Mouse (Mus musculus) testis, postnatal 10 days (tissue): ENCODE measurements around the gene Snx8.
"Not testable (repeated sequence)": the region's sequence is repeated elsewhere in the genome, so short reads cannot be mapped to it uniquely, and the experiment has no call there.

Experiments used
- DNase-seq: peaks from one replicate; pipeline ENCODE4 v3.0.0; 2021; ENCODE audit warnings: low spot score

Snx8 gene

DNA sequence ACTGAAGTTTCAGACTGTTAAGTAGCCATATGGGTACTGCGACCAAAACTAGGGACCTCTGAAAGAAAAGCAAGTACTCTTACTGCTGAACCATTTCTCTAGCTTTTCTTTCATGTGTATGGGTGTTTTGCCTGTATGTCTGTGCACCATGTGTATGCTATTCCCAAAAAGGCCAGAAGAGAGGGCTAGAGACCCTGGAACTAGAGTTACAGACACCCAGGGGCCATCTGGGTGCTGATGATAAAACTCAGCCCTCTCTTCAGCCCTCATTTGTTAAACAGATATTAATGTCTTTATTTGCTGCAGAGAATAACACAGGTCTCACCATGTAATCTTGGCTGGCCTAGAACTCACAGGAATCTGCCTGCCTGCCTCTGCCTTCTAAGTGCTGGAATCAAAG, 4.6 kb downstream of the Snx8 start:
- no peak for DNase-seq

DNA sequence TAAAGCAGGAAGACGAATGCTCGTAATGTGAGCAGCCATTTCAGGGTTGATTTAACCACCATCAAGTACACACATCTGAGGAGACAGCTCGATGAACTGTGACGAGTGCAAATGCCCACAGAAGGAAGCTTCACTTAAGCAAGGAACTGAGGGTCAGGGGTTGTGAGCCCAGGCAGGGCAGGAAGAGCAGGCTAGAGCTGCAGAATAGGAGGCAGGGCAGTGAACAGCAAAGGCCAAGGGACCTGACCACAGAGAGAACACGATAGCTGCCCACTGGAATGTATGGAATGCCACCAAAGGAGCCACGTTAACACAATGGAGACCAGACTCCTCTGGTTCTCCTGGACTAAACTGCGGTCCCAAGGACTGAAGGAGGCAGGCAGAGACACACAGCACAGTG, 5.5 kb downstream of the Snx8 start:
- no peak for DNase-seq

DNA sequence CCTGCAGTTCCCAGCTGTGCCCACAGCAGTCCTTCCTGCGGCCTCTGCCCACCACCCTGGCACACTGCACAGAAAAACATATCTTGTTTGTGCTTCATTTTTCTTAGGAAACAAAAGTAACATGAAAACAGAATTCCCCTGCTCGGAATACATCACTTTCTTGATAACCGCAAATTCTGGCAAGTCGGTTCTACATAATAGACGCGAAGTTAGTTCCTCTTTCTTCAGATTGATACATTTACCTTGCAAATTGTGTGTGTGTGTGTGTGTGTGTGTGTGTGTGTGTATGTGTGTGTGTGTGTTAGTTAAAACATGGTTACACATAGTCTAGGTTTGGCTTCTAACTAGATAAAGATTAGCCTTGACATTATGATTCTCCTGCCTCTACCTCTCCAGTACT, 6.4 kb downstream of the Snx8 start:
- DNase-seq: no peak

DNA sequence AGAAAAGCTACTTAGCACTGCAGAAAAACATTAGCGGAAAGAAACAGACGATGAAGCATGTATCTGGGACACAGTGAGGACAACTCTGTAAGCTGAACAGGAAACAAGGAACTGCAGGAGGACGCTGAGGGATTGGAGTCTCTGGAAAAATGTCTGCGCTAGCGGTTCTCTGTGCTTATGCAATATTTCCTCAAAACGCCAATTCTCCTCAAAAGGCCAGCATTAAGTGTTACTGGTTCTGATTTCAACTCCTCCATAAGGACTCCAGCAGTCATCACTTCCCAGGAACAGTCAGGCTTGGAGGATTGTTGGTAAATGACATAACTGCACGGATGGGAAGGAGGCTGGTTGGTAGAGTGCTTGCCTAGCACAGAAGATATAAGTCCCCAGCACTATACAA, 7.9 kb downstream of the Snx8 start:
- DNase-seq: no peak

DNA sequence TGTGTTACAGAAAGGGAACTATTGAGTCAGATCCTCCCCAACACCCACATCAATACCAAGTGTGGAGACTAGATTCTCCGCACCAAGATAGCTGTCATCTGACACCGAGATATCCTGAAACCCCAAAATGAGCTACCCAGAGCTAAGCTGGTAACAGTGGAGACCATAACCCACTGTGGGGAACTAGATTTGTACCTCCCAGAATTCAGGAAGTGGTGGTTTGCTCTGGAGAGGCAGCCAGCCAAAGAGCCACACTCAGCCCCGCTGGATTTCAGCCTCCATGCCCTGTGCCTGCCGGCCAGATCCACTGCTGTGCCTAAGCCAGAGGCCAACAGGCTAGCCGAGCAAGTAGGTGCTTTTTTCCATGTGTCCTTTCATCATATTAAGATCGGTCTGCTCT, 9.8 kb downstream of the Snx8 start:
- DNase-seq: no peak

DNA sequence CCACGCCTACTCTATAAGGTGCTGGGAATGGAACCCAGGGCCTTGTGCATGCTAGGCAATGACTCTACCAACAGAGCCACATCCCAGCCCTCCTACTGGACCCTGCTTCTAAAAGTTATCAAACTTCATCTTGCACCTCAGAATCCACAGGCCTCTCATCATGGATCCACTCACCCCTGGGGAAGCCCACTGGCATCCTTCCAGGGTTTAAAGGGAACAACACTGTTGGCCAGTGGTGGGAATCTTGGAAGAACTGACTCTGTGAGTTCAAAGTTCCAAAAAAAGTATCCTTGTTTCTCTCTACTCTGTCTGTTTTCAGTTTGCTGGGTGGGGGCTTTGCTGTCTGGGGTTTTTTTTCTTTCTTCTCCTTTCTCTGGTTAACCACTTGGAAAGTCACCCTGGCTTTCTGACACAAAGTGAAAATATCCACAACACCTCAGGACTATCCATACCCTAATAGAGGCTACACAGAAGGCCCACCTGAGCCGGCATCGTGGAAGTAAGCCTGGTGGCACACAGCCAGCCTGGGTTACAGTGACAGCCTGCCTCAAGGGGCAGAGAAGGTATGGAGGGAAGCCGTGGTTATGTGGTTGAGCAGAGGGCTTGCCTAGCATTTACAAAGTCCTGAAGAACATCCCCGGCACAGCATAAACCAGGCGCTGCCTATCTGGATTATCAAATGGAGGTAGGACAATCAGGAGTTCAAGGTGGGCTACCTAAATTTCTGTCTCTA, 10.8 kb downstream of the Snx8 start:
- DNase-seq: no peak

DNA sequence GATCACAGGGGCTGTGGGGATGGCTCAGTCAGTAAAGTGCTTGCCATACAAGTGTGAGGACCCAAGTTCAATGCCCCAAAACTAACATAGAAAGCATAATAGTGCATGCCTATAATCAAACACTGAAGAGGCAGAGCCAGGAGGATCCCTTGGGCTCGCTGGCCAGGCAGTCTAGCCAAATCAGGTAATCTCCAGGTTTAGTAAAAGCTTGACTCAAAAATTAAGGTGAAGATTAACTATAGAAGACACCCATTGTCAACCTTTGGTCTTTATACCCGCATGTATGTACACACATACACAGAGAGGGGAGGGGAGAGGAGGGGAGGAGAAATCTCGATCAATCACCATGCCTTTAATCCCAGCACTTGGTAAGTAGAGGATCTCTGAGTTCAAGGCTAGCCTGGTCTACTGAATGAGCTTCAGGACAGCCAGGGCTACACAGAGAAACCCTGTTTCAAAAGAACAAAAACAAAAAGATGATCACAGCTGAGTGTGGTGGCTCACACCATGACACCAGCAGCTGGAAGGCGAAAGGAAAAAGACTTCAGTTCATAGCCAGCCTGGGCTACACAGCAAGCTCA, 13.7 kb downstream of the Snx8 start:
- DNase-seq: no peak

DNA sequence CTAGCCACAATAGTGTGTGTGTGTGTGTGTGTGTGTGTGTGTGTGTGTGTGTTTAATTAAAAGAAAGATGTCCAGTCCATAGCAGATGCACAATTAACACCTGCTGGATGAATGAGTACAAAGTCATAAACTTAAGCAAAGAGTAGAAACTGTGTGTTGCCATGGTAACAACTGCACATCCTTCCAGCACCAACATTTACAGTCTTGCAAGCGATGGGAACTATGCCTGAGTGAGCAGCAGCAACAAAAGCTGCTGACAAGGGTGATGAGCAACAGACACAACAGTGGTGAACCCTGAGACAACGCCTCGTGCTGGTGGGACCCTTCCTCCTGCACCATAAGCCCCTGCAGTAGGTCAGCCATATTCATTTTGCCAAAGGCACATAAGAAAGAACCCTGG, 14.8 kb downstream of the Snx8 start:
- no peak for DNase-seq

DNA sequence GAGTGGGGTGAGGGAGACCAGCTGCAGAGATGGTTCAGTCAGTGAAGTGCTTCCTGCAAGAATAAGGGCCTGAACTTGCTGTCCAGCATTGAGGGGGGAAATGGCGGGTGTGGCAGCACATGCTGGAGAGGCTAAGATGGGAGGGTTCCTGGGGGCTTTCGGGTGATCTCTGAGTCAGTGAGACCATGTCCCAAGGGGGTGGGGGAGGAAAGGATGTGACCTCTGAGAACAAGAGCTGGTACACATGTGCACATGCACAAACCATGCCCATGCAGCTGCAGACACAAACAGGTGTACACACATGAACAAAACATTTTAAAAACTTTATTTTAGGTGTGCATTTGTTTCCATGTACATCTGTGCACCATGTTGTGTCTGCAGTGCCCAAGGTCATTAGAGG, 15.4 kb downstream of the Snx8 start:
- DNase-seq: no peak

DNA sequence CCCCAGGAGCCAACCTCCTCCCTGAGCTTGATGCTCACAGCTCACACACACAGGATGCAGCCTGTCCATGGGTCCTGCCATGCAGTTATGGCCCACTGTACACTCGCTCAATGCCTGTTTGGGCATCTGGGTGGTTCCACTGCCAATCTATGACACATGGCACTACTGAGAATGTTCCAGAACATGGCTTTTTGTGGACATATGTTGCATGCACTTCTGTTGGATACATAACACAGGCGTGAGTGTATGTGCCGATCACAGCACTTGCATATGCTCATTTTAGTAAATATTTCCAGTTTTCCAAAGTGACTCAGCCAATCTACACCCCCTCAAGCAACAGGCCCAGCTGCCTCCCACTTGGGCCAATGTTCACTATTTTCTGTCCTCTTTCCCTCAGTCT, 17.4 kb downstream of the Snx8 start:
- DNase-seq: no peak

DNA sequence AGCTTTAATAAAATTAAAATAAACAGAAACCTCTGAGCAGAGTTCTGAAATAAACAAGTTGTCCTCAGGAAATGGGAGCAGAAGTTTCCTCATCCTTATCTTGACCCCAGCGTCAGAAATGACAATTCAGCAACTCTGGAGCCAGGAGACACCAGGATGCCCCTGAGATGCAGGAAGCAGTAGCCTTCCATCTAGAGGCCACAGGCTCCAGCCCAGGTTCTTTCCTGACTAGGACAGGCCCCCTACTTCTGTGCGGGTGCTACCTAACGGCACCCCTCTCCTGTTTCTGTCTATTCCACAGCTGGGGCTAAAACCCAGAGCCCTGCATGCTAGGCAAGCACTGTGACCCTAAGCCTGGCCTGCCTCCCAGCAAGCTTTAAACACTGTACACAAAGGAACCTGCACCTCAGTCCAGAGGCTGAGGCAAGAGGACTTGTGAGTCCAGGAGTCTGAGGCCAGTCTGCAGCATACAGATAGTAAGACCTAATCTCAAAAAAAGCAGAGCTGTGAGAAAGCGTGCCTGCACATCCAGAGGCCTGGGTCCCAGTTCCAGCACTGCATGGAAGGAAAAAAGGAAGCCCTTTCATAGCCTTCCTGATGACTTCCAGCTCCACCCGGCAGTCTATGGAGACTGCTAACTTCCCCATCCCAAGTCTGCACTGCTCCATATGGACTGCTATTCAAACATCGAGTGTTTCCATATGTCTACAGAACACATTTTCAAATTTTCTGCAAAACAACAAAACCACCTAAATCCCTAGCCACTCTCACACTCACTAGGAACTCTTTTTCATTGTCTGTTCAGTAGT, 18.4 kb downstream of the Snx8 start:
- DNase-seq: no peak

DNA sequence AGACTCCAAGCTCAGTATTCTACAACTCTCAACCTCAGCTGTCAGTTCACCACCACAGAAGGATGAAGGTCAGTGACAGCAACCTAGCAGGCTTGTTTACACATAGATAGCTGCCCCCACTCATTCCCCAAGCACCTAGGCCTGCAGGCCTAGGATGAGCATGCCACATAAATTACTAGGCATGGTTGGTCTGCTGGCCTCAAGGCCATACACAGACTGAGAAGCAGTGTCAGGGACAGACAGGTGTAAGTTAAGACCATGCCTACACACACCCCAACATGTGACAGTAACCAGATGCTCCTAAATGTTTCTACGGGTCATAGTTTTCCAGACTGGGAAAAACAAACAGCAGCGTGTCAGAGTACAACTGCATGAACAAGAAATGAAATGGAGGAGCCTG, 19.6 kb downstream of the Snx8 start:
- DNase-seq: no peak

DNA sequence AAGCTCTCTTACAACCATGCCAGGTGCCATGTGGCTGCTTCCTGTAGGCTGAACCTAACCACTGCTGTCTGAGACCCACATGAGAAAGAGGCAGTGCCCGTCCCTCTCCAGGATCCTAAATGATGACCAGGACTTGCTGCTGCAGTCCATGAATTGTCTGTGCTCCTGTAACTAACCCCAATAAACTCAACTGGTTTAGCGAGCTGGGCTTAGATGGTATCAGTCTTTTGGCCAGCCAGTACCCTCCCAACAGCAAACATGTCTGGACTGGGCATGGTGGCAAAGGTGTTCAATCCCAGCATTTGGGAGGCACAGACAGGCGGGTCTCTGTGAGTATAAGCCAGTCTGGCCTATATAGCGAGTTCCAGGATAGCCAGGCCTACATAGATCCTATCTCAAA, 20.1 kb downstream of the Snx8 start:
- no peak for DNase-seq

DNA sequence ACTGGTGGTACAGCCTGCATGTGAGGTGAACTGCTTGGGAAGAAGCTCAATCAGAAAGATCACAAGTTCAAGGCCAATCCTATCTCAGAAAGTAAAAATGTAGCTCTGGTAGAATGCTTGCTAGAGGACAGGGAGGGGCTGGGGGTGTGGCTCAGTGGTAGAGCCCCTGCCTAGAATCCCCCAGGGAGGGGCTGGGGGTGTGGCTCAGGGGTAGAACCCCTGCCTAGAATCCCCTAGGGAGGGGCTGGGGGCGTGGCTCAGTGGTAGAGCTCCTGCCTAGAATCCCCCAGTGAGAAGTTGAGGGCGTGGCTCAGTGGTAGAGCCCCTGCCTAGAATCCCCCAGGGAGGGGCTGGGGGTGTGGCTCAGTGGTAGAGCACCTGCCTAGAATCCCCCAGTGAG, 20.9 kb downstream of the Snx8 start:
- DNase-seq: not testable (repeated sequence)

DNA sequence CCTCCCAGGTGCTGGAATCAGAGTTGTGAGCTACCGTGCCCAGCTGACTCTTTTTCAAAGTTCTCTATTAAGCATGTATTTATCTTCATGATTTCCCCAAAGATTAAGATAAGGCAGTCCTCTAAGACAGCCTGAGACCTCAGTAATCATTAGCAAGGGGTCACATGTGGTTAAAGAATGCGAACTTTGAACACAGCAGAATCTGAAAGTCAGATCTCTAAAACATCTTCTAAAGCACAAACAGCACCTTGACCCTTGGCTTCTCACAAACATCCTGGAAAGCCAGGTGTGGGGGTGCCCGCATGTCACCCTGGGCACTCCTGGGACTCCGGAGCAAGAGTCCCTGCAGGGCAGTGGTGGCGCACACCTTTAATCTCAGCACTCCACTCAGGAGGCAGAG, 24.6 kb downstream of the Snx8 start:
- no peak for DNase-seq

DNA sequence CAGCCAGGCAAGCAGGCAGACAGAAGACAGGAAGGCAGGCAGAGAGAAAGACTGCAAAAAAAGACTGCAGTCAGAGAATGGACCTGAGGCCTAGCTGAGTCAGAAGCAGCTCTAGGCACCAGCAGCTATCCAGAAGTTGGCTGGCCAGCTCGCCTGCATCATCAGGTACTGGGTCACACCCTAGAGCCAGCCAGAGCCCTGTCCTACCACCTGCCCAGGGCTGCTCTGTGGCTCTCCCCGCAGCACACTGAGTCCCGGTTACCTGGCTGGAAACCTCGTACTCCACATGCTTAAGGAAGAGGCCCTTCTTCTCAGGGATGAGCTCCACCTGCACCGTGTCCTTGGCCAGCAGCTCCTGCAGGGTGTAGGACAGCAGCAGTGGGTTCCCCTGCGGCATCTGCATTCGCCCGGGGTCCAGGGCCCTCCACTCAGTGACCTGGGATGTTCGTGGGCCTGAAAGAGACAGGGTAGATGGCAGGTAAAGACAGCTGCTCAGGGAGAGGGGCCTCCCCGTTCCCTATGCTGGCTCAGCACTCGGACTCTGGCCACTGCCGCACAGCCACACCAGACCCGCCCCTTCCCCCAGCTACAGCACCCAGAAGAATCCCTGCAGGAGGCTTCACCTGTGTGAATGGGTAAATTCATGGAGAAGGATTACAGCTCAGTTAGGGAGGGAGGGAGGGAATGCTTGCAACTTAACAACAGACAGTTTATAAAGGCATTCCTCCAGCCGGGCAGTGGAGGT, 29.0 kb downstream of the Snx8 start:
- no peak for DNase-seq

DNA sequence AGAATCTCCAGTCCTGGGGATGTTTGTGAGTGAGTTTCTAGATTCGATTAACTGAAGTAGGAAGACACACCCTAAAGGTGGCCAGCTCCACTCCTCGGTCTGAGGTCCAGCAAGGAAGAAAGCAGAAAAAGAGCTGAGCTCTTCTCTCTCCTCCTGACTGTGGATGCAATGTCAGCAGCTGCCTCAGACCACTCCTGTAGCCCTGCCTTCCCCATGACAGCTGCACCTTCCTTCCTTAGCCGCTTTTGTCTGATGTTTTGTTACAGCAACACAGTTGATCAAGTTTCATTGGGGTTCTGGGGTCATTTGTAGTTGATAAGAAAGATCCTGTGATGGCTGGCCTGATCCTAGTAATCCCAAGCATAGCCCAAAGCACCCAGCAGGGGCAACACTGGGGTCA, 31.6 kb downstream of the Snx8 start:
- DNase-seq: no peak

DNA sequence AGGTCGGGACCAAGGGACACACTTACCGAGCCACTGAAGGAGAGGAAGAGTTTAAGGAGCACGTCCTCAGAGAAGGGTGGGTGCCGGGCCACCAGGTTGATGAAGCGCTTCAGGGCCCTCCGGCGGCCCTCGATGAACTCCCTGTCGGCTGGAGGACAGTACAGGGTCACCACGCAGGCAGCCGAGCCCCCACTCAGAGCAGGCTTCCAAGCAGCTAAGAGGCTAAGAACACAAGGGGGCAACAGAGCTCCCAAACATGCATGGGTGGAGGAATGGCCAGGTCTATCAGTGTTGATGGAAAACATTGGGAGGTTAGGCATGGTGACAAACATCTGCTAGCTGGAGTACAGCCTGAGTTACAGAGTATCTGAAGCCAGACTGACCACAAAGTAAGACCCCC, 33.1 kb downstream of the Snx8 start:
- no peak for DNase-seq

DNA sequence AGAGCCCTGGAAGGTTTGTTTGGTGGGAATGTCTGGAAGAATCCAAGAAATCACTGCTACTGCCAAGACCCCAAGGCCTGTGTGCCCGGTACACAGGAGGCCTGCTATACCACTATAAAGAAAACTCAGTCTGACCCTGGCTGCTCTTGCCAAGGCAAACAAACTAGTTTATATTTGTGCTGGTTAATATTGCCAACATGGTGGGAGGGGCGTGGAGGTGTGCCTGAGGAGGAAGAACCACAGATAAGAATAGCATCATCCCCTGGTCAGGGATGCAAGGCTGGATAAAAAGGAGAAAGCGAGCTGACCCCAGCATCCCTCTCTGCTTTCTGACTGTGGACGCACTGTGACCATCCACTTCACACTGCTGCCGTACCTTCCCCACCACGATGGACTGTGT, 36.7 kb downstream of the Snx8 start:
- DNase-seq: no peak

DNA sequence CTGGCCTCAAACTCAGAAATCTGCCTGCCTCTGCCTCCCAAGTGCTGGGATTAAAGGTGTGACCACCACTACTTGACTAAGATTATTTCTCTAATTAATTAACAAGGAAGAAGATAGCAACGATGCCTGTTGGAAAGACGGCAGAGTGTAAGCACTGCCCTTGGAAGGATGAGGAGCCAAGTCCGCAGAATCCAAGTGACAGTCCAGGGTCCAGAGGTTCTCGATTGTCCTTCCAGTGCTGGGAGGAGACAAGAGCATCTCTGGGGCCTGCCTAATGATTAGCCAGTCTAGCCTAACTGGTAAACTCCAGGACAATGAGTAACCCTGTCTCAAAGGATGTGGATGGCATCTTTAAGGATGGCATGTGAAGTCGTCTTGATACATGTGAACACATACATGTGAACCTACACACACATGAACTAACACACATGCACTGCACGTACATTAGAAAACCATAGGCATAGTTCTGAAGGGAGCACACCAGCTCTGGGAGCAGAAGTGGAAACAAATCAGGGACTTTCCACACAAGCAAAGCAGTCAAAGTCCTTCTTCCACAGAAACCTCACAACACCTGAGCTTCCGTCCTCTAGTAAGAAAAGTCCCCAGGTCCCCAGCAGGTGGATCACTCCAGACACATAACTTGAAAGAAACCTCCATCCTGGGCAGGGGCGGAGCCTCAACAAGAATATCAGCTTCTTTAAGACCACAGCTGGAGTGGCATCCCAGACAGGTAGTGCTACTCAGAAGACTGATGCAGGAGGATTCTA, 38.1 kb downstream of the Snx8 start:
- DNase-seq: no peak

DNA sequence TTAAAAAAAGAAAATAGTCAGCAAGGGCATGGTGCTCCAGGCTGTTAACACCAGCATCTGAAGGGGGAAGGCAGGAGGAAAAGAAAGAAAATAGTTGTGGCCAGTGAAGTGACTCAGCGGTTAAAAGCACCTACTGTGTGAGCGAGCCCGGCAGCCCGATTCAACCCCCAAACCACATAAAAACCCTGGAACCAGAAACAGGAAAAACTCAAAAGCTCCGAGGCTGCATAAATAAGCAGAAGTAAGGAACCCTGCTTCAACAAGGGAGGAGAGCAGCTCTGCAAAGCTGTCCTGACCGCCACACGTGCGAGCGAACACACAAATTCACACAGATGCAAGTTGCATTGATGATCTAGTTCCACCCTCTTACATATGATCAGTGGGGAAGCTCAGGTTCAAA, 39.2 kb downstream of the Snx8 start:
- DNase-seq: no peak

DNA sequence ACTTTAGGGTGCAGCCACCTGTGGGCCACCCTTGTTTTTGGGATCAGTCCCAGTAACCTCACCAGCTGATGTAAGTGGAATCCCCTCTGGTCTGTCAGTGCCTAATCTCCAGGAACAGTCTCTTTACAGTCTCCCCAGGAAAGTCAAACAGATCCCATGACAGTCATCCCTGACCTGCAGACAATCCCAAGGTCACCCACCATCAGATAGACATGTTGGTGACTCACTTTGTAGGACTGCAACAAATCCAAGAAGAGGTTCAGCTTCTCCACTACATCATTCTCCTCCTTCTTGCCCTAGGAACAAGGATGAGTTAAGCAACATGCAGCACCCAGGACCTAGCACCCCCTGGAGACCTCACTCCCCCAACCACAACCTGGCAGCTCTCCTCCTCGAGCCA, 43.0 kb downstream of the Snx8 start:
- DNase-seq: no peak
